In the genomic region with DNA sequence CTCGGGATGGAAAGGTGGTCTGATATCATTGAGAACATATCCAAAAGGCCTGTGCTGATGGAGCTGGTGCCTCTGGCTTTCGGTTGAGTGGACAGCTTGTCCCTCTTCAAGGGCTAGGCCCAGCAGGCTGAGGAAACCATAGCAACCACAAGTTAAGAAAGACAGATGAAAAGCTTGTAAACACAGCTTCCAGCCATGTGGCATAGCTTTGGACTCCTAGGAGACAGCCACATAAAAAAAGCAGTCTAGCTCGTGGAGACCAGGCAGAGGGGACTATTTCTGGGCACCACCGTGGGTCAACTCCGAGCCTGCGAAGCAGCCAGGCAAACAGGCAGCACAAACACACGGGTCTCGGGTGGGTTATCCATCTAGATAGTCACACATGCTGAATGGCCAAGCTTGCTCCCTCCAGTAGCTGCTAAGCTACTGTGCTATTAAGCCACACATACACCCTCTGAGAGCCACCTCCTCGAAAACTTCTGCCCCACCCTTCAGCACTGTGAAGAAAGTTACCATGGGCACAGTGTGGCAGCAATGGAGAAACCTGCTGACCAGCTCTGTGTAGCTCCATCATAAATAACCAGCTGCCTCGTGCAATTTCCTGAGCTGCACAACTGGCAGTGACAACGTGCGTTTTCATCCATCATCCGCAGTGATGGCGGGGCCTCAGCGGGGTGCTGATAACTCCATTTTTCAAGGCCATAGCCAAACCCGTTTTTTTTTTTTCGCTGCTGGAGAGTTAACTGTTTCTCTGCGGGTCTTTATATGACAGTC, we compare ENCODE assay signal across 8 mouse cellular contexts. TPM values are rescaled to one million over a fixed set of nuclear protein-coding genes. Genes with fewer than 3 reads are reported as not detected.
A peak's percentile ranks its signal among the peaks of the same experiment; 100 is the strongest.
DNase-seq lines count a peak whose midpoint lies in the region; ATAC-seq lines count a peak whose summit lies in the region.

No protein-coding gene starts in this region.

- intact Hi-C loops in gastrocnemius, postnatal 14 days (cut with DNase I; ENCODE audit: low total_unique reads): no loop called here

- H3K27ac ChIP-seq in lung, embryonic 15.5 days: peak overlapping the region; percentile 61
- peak overlapping the region; percentile 87 for H3K27ac ChIP-seq in forebrain, embryonic 10.5 days
- peak overlapping the region; percentile 50 for H3K27ac ChIP-seq in stomach, embryonic 16.5 days (ENCODE audit: low read length)

- no peak overlapping the region for H3K4me3 ChIP-seq in lung, embryonic 15.5 days
- peak overlapping the region; percentile 23 for H3K4me3 ChIP-seq in forebrain, embryonic 10.5 days
- H3K4me3 ChIP-seq in stomach, embryonic 16.5 days (replicated peaks; ENCODE audit: low read length): no peak overlapping the region

- H3K9ac ChIP-seq in lung, embryonic 15.5 days: no peak overlapping the region
- H3K9ac ChIP-seq in stomach, embryonic 16.5 days (ENCODE audit: low read length): no peak overlapping the region

- 9% methylated on average over 18 of the region's 18 CpGs for WGBS in lung, embryonic 15.5 days
- 39% methylated on average over 18 of the region's 18 CpGs for WGBS in forebrain, embryonic 10.5 days
- 11% methylated on average over 18 of the region's 18 CpGs for WGBS in stomach, embryonic 16.5 days

- ATAC-seq in lung, embryonic 15.5 days (ENCODE audit: borderline replicate concordance, extremely low read depth, low FRiP score, low TSS enrichment): peak; percentile 81
- peak; percentile 52 for ATAC-seq in megakaryocyte-erythroid progenitor cell, adult 5-6 weeks (replicated peaks; ENCODE audit: low FRiP score, low TSS enrichment, poor library complexity, severe bottlenecking)
- ATAC-seq in stomach, embryonic 16.5 days (ENCODE audit: insufficient read depth, low FRiP score): peak; percentile 75

- H3K36me3 ChIP-seq in lung, embryonic 15.5 days: no peaks in the 10 kb centered on the region
- H3K36me3 ChIP-seq in forebrain, embryonic 10.5 days (replicated peaks): no peaks in the 10 kb centered on the region
- H3K36me3 ChIP-seq in stomach, embryonic 16.5 days (ENCODE audit: control insufficient read depth, insufficient read depth, low read length): no peaks in the 10 kb centered on the region

- H3K9me3 ChIP-seq in lung, embryonic 15.5 days: no peaks in the 10 kb centered on the region
- H3K9me3 ChIP-seq in forebrain, embryonic 10.5 days: no peaks in the 10 kb centered on the region
- no peaks in the 10 kb centered on the region for H3K9me3 ChIP-seq in stomach, embryonic 16.5 days (replicated peaks; ENCODE audit: control insufficient read depth, low read length)

- DNase-seq in lung, postnatal 36 days: no peak
- DNase-seq in forebrain, embryonic 10.5 days (ENCODE audit: extremely low spot score, low spot score): peak; percentile 70
- DNase-seq in layer of hippocampus, adult 18-20 months (ENCODE audit: low spot score in 2 of 2): peak; percentile 72 to 77
- no peak for DNase-seq in gastrocnemius, postnatal 14 days
- DNase-seq in cerebellum, adult 11 months: no peak

- peak overlapping the region; percentile 33; the same call in 1 of the 2 replicates for H3K4me2 ChIP-seq in lung, embryonic 15.5 days
- peak overlapping the region; percentile 37; the same call in 1 of the 2 replicates for H3K4me2 ChIP-seq in stomach, embryonic 16.5 days (ENCODE audit: low read depth, low read length)

- no peaks in the 10 kb centered on the region for H3K27me3 ChIP-seq in lung, embryonic 15.5 days
- H3K27me3 ChIP-seq in forebrain, embryonic 10.5 days (ENCODE audit: poor library complexity, severe bottlenecking): no peaks in the 10 kb centered on the region
- H3K27me3 ChIP-seq in stomach, embryonic 16.5 days (ENCODE audit: control insufficient read depth, insufficient read depth, low read length): no peaks in the 10 kb centered on the region

- H3K4me1 ChIP-seq in lung, embryonic 15.5 days: peaks cover 32% of the 10 kb centered on the region
- H3K4me1 ChIP-seq in forebrain, embryonic 10.5 days: peaks cover 77% of the 10 kb centered on the region
- peaks cover 24% of the 10 kb centered on the region for H3K4me1 ChIP-seq in stomach, embryonic 16.5 days (ENCODE audit: control insufficient read depth, insufficient read depth, low read length)

RNA-seq across cellular contexts. Expression of a gene that starts 26.0 kb away (rescaled TPM):
- 2.5 TPM in 2 replicates for polyA plus RNA-seq in lung, embryonic 15.5 days (2015; fragmentation: Nextera tagmentation; extraction: Ambion mirVana)
- 14.8 and 16.5 TPM in 2 replicates for polyA plus RNA-seq in forebrain, embryonic 10.5 days (2016; fragmentation: Nextera tagmentation; extraction: Ambion mirVana)
- total RNA-seq in layer of hippocampus, adult 18-20 months (2021): 100 to 1,000 TPM; 276 to 280 TPM
- 2.3 and 2.8 TPM in 2 replicates for total RNA-seq in megakaryocyte-erythroid progenitor cell, adult 5-6 weeks (2014; fragmentation: Nextera tagmentation)
- 0.75 and 2.4 TPM in 2 replicates for total RNA-seq in megakaryocyte-erythroid progenitor cell, adult 5-6 weeks (2017)
- 6.0 and 6.9 TPM in 2 replicates for polyA plus RNA-seq in stomach, embryonic 16.5 days (2015; fragmentation: Nextera tagmentation; extraction: Ambion mirVana)
- 1 to 10 TPM; 4.1 to 5.0 TPM for total RNA-seq in gastrocnemius, postnatal 14 days (2021)

Comparison
In these comparisons a context has a peak if more than half of its experiments do, and no peak if none do; other contexts are left out.
1. DNase-seq: peak in forebrain, embryonic 10.5 days (single experiment) and layer of hippocampus, adult 18-20 months (2 of 2); none in lung, postnatal 36 days (single experiment), gastrocnemius, postnatal 14 days (single experiment) and cerebellum, adult 11 months (single experiment).
2. RNA of a gene that starts 26.0 kb away (total RNA-seq): 276 to 280 TPM in layer of hippocampus, adult 18-20 months; 4.1 to 5.0 TPM in gastrocnemius, postnatal 14 days and 0.75 to 2.8 TPM in megakaryocyte-erythroid progenitor cell, adult 5-6 weeks; every median in the first group is over 10 times any median in the second.
3. Peak in every context shown above with its lines, with median percentiles within 50 percentile points of each other: ATAC-seq and H3K27ac ChIP-seq.